Mouse (Mus musculus) lung, postnatal 0 days (tissue): ENCODE results near the gene Vps13c.

Experiments
- CTCF ChIP-seq: IDR thresholded peaks from 2 replicates; pipeline ENCODE4 v1.5.1; 2016; ENCODE audit warnings: antibody characterized with exemption, mild to moderate bottlenecking
- EP300 ChIP-seq: IDR thresholded peaks from 2 replicates; pipeline ENCODE4 v1.6.1; 2016; ENCODE audit warnings: antibody characterized with exemption, mild to moderate bottlenecking, control low read depth

- TF ChIP-seq CTCF (no peak; the same call in 1 of the 2 replicates), EP300 (no peak)
Measured at GRCm38 (mm10) chr9:67839981-67840859, at the start of gene Vps13c.
